Mouse (Mus musculus): ENCODE results near the gene Rb1. TPM values are rescaled to one million over a fixed set of nuclear protein-coding genes. Genes with fewer than 3 reads are reported as not detected.

Rb1 gene
- polyA plus RNA-seq, 2 experiments: 15.4 to 22.1 TPM

DNA sequence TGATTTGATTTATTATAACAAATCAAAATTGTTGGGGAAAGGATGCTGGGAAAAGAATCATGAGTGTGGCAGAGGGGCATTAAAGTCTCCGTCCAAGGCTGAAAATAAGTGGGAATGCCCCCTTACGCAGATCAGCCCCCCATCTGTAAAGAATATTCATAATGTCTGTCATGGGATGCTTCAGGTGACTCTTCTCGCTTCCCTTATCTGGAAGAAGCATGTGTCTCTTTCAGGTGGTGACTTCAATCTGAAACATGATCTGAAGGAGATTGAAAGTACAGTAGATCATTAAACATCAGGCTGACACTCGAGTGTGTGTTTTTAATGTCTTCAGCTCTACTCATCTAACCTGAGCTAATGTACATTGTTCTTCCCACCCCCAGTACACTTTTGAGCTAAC lies 180.1 kb downstream of the Rb1 start:
- no peak overlapping the region for H3K27ac ChIP-seq
- TF ChIP-seq CTCF (IDR thresholded peaks at IDR 0.05; ENCODE audit: low read depth) (no peak), EP300 (IDR thresholded peaks at IDR 0.05; ENCODE audit: low read depth) (no peak)
- DNase-seq (ENCODE audit: low read depth in 3 of 3, low spot score in 3 of 3) (no peak), ATAC-seq (ENCODE audit: insufficient read depth) (no peak)
- H3K9ac ChIP-seq (replicated peaks): no peak overlapping the region
- H3K27me3 ChIP-seq (ENCODE audit: control insufficient read depth, insufficient read depth, low read length): no peaks in the 10 kb centered on the region
- peaks cover 0 to 10% of the 10 kb centered on the region in 2 experiments; a peak in 3 of 4 replicates for H3K4me1 ChIP-seq (replicated peaks; ENCODE audit: control insufficient read depth in 2 of 2, insufficient read depth in 2 of 2, low read length in 1 of 2)
- H3K4me3 ChIP-seq (ENCODE audit: insufficient read depth in 1 of 2, low read depth in 2 of 2, low read length in 2 of 2): no peak overlapping the region
- H3K4me2 ChIP-seq (ENCODE audit: low read depth): no peak overlapping the region
- 69% methylated on average over 4 of the region's 4 CpGs for WGBS (ENCODE audit: insufficient replicate concordance)
- no peaks in the 10 kb centered on the region for H3K9me3 ChIP-seq (ENCODE audit: control insufficient read depth, low read length)
- no peaks in the 10 kb centered on the region for H3K36me3 ChIP-seq (replicated peaks; ENCODE audit: control insufficient read depth, insufficient read depth, low read depth)

DNA sequence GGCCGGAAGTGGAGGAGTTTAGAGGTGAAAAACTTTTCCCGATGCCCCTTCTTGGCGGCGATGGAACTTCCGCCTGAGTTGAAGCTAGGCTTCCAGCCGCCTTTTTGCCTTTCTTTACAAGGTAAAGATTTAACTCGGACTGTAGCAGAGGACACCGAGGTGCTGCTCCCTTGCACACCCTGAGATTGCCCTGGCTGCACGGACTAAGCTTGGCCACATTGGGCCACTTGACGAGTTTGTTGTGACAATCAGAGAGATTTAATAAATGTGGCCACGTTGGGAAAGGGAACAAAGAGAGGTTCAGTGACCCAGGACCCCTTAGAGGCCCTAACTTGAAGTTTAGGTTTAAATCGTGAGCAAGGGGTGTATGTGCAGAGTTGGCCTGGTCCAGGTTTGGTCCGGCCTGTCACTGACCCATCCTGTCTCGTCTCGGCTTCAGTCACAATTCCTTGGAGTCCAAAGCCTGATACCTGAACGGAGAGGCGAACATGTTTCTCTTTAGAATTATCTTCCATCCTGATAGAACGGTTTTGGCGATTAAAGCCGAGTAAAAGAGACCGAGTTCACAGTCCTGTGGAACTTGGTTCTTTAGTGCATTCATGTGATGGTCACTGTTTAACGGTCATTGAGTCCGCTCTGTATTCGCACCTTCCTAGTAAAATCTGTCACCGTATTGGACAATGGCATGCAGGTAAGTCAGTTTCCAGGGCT lies 181.8 kb downstream of the Rb1 start:
- Histone ChIP-seq H3K4me1 (replicated peaks; ENCODE audit: control insufficient read depth in 2 of 2, insufficient read depth in 2 of 2, low read length in 1 of 2) (peaks cover 0 to 13% of the 10 kb centered on the region in 2 experiments; a peak in 3 of 4 replicates), H3K4me2 (ENCODE audit: low read depth) (peak overlapping the region; percentile 90), H3K9me3 (ENCODE audit: control insufficient read depth, low read length) (no peaks in the 10 kb centered on the region), H3K36me3 (replicated peaks; ENCODE audit: control insufficient read depth, insufficient read depth, low read depth) (no peaks in the 10 kb centered on the region), H3K27ac (peak overlapping the region; percentile 64), H3K4me3 (ENCODE audit: insufficient read depth in 1 of 2, low read depth in 2 of 2, low read length in 2 of 2) (peak overlapping the region; percentile 49 to 63), H3K27me3 (ENCODE audit: control insufficient read depth, insufficient read depth, low read length) (no peaks in the 10 kb centered on the region), H3K9ac (replicated peaks) (peak overlapping the region; percentile 77)
- WGBS (ENCODE audit: insufficient replicate concordance): 38% methylated on average over 25 of the region's 25 CpGs
- ATAC-seq (ENCODE audit: insufficient read depth) (peak; percentile 34), DNase-seq (ENCODE audit: low read depth in 3 of 3, low spot score in 3 of 3) (no peak)
- TF ChIP-seq EP300 (IDR thresholded peaks at IDR 0.05; ENCODE audit: low read depth) (no peak), CTCF (IDR thresholded peaks at IDR 0.05; ENCODE audit: low read depth) (no peak)

DNA sequence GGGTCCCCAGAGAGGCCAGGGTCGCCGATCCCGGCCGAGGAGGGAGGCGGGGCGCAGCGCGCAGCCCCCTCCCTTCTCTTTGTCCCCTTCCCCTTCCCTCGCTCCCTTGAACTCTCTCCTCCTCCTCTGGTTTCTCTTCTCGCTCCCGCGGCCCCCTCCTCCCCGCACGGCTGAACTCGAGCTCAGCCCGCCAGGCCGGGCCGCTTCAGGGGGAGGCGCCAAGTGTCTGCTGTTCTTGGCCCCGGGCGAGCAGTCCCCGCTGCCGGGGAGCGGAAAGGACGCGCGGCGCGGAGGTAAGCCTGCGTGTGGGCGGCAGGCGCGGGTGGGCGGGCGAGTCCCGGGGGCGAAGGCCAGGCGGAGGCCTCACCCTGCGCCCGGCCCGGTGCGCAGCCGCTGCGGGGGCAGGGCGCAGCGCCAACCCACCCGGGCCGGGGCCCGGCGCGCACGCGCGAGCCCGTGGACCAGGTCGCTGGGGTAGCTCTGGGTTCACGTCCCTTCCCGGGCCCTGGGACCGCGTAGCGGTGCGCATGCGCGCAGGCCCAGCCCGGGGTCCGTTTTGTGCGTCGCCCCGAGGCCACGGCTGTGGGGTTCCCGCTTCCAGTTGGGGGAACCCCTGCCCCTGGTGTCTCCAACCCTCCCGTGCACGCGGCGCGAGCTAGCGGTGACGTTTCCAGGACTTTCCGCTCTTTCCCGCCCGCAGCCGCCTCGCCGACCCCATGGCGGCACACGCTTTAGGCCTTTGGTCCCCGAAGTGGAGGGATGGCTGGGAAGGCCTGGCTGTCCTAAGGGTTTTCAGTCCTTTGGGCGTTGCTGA lies 182.5 kb downstream of the Rb1 start:
- H3K9ac ChIP-seq (replicated peaks): peak overlapping the region; percentile 77
- peak; percentile 86 for ATAC-seq (ENCODE audit: insufficient read depth)
- peak overlapping the region; percentile 64 for H3K27ac ChIP-seq
- H3K4me2 ChIP-seq (ENCODE audit: low read depth): peak overlapping the region; percentile 90
- no peaks in the 10 kb centered on the region for H3K36me3 ChIP-seq (replicated peaks; ENCODE audit: control insufficient read depth, insufficient read depth, low read depth)
- H3K4me1 ChIP-seq (replicated peaks; ENCODE audit: control insufficient read depth in 2 of 2, insufficient read depth in 2 of 2, low read length in 1 of 2): peaks cover 0 to 13% of the 10 kb centered on the region in 2 experiments; a peak in 3 of 4 replicates
- H3K4me3 ChIP-seq (ENCODE audit: insufficient read depth in 1 of 2, low read depth in 2 of 2, low read length in 2 of 2): peak overlapping the region; percentile 49 to 63
- H3K9me3 ChIP-seq (ENCODE audit: control insufficient read depth, low read length): no peaks in the 10 kb centered on the region
- WGBS (ENCODE audit: insufficient replicate concordance): under 1% methylated on average over 84 of the region's 88 CpGs
- H3K27me3 ChIP-seq (ENCODE audit: control insufficient read depth, insufficient read depth, low read length): no peaks in the 10 kb centered on the region
- TF ChIP-seq EP300 (IDR thresholded peaks at IDR 0.05; ENCODE audit: low read depth) (no peak), CTCF (IDR thresholded peaks at IDR 0.05; ENCODE audit: low read depth) (no peak)
- DNase-seq (ENCODE audit: low read depth in 3 of 3, low spot score in 3 of 3): peak; percentile 22 to 33 (median 29)

DNA sequence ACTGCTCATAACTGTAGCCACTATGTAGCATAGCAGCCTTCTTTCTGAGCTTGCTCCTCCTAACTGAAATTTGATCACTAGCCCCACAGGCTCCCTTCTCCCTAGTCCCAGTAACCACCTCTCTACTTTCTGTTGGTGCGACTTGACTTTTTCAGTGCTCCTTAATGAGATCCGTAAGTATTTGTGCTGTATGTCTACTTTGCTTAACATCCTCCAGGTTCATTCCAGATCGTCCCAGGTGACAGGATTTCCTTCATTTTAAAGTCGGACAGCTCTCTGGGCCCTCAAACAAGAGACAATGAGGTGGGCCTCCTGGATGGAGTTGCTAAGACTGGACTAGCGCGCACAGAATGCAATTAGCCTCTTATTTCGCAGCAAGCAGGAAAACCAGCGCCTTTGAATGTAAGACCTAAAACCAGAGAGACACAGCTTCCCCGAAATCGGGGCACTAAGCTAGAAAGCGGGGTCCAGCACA lies 183.2 kb downstream of the Rb1 start:
- no peak for TF ChIP-seq CTCF (IDR thresholded peaks at IDR 0.05; ENCODE audit: low read depth)
- TF ChIP-seq EP300 (IDR thresholded peaks at IDR 0.05; ENCODE audit: low read depth): no peak
- Histone ChIP-seq H3K4me1 (replicated peaks; ENCODE audit: control insufficient read depth in 2 of 2, insufficient read depth in 2 of 2, low read length in 1 of 2) (peaks cover 0 to 13% of the 10 kb centered on the region in 2 experiments; a peak in 3 of 4 replicates), H3K36me3 (replicated peaks; ENCODE audit: control insufficient read depth, insufficient read depth, low read depth) (no peaks in the 10 kb centered on the region), H3K27ac (peak overlapping the region; percentile 64), H3K9me3 (ENCODE audit: control insufficient read depth, low read length) (no peaks in the 10 kb centered on the region), H3K4me2 (ENCODE audit: low read depth) (peak overlapping the region; percentile 90), H3K27me3 (ENCODE audit: control insufficient read depth, insufficient read depth, low read length) (no peaks in the 10 kb centered on the region), H3K9ac (replicated peaks) (peak overlapping the region; percentile 77), H3K4me3 (ENCODE audit: insufficient read depth in 1 of 2, low read depth in 2 of 2, low read length in 2 of 2) (peak overlapping the region; percentile 49 to 63)
- 6% methylated on average over 11 of the region's 11 CpGs for WGBS (ENCODE audit: insufficient replicate concordance)
- ATAC-seq (ENCODE audit: insufficient read depth) (no peak; the same call in 1 of the 2 replicates), DNase-seq (ENCODE audit: low read depth in 3 of 3, low spot score in 3 of 3) (no peak)

DNA sequence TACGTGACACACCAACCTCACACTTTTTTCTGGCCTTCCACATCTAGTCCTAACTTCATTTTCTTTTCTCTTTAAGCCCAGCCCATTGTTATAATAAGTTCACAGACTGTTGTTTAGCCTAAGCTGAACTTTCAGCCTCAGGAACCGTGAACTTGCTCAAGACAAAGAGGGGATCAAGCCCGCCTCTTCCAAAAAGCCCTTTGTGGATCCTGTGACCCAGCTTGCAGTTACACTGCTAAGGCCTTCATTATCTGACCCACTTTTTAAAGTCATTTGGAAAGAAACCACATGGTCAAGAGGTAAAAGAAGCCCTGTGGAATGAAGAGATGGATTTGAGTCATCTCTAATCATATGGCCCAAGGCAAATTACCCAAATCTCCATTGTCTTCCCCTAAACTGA lies 183.8 kb downstream of the Rb1 start:
- 90% methylated on average over 3 of the region's 3 CpGs for WGBS (ENCODE audit: insufficient replicate concordance)
- no peaks in the 10 kb centered on the region for H3K27me3 ChIP-seq (ENCODE audit: control insufficient read depth, insufficient read depth, low read length)
- H3K36me3 ChIP-seq (replicated peaks; ENCODE audit: control insufficient read depth, insufficient read depth, low read depth): no peaks in the 10 kb centered on the region
- no peak overlapping the region for H3K9ac ChIP-seq (replicated peaks)
- DNase-seq (ENCODE audit: low read depth in 3 of 3, low spot score in 3 of 3): no peak
- TF ChIP-seq EP300 (IDR thresholded peaks at IDR 0.05; ENCODE audit: low read depth) (no peak), CTCF (IDR thresholded peaks at IDR 0.05; ENCODE audit: low read depth) (no peak)
- H3K27ac ChIP-seq: no peak overlapping the region
- ATAC-seq (ENCODE audit: insufficient read depth): no peak
- H3K9me3 ChIP-seq (ENCODE audit: control insufficient read depth, low read length): no peaks in the 10 kb centered on the region
- H3K4me2 ChIP-seq (ENCODE audit: low read depth): no peak overlapping the region
- H3K4me3 ChIP-seq (ENCODE audit: insufficient read depth in 1 of 2, low read depth in 2 of 2, low read length in 2 of 2): no peak overlapping the region
- H3K4me1 ChIP-seq (replicated peaks; ENCODE audit: control insufficient read depth in 2 of 2, insufficient read depth in 2 of 2, low read length in 1 of 2): peaks cover 0 to 13% of the 10 kb centered on the region in 2 experiments; a peak in 3 of 4 replicates
